Mouse (Mus musculus): ENCODE measurements around the gene G6pc2.

G6pc2 gene

DNA sequence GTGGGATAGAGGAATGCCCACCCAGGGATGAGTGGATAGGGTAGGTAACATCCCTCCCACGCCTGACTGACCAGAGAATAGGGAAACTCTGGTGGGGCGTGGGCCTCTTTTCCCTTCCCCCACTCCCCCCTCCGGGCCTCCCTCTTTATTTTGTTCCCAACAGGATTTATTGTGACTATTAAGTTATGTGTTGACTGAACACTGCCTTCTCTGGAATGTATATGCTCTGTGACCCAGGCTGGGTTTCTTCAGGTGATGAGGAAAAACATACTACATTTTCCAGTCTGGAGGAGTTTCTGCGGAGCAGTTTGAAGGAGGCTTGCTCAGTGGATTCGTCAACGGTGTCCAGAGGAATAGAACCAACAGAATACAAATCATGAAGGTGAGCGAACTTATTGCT lies at the start of gene G6pc2:
Gene G6pc2 (plus strand): TSS at position 301 of the 400 bp plus-strand sequence.
- DNase-seq, result no peak

DNA sequence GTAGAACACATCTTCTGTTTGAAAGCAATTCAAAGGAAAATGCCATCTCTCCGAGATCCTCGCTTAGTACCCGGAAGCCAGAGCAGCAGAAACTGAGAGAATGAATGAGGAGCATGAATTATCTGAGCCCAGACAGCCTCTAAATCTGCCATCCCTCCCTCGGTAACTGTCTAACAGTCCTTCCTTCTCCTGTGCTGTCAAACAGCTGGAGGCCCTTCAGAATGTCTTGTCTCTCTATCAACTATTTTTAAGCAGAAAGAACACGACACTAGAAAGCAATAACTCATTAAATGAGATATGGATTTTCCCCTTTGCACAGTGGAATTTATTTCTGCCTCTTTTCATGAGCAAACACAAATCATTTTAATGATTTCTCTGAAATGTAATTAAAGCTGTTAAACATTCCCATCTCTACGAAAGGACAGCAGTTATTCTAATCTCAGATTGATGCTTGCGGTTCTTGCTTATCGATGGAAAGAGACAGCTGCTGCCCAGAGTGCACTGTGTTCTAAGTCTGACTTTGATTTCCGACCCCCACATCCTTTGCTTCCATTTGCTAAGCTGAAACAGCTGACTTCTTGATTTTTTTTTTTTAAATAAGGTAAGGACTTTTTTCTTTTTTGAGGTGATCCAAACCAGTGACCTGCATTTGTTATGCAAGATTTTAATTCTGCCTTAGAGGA lies 40.3 kb upstream of the G6pc2 start:
- no peak for DNase-seq

DNA sequence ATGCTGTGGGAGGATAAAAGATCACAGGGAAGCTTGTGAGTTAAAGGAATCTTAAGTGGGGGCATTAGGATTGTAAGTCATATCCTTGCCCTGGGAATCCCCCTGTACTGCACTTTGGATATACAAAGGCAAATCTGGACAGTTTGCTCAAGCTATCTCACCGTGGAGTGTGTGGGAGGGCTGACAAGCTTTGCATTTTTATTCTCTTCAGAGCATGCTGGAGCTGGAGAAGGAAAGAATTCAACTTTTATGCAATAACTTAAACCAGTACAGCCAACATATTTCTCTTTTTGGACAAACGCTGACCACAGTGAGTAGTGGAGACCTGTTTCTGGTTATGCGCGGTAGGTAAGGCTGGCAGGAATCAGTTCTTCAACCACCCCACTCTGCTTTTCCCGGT lies 35.6 kb upstream of the G6pc2 start:
- no peak for DNase-seq

DNA sequence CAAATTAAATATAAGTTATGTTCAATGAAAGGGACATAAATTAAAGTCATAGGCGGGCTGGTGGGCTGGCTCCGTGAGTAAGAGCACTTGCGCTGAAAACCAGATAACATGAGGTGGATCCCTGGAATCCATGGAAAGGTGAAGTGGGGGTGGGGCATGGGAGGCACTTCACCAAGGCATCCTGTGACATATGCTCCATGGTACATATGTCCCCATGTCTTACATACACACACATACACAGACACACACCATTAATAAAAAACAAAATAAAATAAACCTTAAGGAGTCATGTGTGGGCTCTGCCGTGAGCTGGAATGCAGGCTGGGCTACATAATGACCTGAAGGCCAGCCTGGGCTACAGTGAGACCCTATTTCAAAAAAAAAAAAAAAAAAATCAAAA lies 31.2 kb upstream of the G6pc2 start:
- no peak for DNase-seq

DNA sequence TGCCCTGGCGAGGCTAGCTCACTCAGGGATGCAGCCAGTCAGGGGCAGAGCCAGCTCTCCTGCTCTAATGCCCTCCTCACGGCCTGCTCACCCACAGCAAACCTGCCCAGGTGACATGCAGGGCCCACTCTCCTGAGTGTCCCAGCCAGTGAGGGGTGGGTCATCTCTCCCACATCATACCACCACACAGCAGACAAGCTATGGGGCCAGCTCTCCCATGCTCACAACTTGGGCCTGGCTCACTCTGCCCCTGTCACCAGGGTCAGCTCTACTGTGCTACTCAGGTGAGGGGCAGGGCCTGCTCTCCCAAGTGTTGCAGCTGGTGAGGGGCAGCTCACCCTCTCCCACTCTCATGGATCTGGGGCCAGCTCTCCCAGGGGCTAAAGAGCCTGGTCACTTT lies 22.9 kb upstream of the G6pc2 start:
- DNase-seq, result no peak

DNA sequence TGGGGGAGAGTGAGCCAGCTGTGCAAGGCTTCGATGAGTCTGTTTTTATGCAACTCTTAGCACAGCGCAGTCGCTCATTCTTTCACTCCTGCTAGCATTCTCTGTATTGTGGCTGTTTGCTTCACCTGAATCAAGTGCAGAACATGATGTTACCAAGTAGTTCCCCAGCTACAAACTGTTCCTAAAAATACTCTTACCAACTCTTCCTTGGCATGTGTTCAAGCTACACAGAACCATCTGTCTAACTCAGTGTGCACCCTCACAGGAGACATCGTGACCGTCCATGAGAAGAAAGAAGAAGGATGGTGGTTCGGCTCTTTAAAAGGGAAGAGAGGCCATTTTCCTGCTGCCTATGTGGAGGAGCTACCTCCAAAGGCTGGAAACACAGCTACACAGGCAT lies 22.1 kb upstream of the G6pc2 start:
- no peak for DNase-seq

DNA sequence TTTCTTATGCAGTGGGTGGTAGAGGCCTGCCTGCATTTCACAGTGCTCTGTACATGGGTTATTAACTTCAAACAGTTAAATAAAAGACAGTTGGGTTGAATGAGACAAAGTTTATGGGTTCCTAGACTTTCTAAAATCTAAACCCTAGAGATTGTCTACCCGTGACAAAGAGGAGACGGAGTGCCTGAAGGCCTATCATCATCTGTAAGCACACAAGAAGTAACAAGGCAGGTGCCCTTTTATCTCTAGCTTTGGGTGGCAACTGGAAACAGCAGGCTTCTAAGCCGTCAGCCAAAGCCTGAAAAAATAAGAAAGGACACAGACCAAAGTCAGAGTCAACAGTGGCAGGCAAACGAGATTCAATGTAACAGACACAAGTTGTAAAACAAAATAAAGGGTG lies 21.7 kb upstream of the G6pc2 start:
- no peak for DNase-seq

DNA sequence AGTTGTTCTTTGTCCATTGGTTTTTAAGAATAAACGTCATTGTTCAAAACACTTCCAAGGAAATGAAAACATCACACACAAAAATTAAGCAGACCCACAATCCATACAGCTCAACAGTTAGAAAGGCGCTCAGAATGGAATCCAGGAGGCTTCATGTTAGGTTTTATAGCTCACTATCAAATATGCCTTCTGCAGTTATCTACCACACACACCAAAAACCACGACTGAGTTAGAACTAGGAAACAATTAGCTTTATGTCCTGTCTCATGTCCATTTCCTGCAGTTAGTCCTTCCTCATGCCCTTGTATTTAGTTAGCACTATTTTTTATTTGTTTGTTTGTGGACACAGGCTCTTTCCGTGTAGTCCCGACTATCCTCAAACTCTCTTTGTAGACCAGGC lies 19.8 kb upstream of the G6pc2 start:
- DNase-seq, result no peak

DNA sequence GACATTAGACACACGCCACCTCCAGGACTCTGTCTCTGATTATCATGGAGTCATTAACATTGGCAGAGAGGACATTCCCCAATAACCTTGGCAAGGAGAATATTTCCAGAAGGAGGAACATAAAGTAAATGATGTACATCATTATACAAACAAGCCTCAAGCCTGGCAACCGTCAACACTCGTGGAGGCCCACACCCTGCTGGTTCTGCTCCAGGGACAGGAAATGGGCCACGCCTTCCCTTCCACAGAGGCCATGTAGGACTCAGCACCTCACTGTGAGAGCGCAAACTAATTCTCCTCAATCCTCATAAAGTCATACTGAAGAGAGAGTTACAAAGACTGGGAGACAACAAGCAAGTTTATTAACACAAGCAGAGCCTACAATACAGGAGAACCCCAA lies 17.3 kb upstream of the G6pc2 start:
- DNase-seq, result no peak

DNA sequence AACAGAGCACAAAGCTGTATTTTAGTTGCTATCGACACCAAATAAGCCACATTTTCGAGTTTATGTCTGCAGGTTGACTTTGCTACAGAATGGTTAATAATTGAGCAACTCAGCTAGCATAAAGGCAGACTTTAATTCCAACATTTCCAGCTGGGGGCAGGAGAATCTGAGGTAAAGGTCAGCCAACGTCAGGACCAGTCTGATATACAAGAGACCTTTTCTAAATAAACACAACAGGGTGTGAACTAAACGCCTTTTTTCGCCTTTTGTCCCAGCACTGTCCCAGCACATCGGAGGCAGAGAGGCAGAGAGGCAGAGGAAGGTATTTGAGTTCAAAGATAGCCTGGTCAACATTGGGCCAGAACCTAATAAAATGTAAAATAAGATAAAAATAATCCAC lies 5.7 kb upstream of the G6pc2 start:
- DNase-seq, result no peak

DNA sequence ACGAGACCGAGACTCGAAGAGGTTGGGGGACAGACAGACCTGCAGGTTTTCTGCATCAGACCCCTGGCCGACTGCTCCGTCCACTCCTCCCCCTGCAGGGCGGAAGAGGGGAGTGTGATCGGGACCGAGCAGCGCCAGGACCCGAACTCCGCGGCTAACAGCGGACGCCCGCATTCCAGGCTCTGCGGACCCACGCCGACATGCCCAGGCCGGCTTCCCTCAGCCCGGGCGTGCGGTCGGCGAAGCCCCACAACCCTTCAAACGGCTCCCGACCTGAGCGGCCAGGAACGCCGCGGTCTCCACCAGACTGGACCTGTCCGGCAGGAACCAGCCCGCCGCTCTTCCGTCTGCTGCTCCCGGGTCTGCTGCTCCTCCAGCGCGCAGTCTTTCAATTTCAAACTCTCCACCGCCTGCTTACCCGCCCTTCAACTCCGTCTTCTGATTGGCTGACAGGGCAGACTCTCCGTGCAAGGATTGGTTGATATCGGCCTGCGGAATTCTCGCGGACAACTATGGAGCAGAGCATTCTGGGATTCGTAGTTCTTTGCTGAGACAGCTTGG lies 5.0 kb upstream of the G6pc2 start, which contains the start of gene Spc25:
Gene Spc25 (minus strand): TSS at position 404 of the 561 bp plus-strand sequence.
- peak; percentile 90 for DNase-seq

DNA sequence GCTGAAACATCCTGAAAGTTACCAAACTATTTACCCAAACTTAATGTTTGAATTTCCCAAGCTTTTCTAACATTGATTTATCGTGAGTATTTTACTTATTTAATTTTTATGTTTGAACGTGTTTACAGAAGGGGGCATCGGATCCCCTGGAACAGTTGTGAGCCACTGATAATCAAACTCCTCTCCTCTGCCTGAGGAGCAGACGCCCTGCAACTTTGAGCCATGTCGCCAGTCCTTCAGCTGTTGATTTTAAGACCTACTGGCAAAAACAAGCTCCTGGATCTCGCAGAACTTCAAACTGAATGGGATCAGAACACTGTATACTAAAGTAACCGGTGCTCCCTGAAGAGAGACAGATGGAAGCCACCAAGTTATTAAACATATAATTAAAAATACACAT lies 4.3 kb upstream of the G6pc2 start:
- no peak for DNase-seq

DNA sequence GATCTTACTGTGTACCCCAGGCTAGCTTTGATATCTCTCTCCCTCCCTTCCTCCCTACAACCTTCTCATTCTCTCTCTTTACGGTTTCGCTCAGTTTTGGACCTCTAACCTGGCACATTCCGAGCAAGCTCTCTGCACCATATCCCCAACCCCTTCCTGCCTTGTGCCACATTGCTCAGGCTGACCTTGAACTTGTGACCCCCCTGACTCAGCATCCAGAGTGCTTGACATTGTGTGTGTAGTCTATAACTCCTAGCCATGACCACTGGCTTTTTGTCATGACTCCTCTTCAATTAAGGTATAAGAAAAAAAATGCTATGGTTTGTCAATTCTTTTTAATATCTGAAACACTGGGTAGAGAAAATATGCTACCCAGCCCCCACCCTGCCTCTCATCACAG lies 1.2 kb upstream of the G6pc2 start:
- DNase-seq, result no peak

DNA sequence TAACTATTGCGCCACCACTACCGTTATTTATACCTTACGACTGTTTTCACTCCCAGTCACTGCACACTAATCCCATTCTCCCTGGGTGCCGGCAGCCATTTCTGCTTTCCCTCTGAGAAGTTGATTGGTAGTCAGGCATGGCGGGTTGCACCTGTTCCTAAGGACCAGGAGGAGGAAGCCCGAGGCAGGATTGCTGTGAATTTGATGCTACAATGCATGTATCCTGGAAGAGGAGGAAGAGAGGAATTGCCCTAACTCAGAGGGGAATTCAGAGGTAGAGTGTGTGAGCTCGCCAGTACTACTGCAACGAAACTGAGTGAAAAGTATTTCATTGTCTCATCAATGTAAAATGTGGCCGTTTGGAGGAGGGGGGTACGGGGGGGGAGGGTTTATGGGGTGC lies 1.8 kb downstream of the G6pc2 start:
- no peak for DNase-seq

DNA sequence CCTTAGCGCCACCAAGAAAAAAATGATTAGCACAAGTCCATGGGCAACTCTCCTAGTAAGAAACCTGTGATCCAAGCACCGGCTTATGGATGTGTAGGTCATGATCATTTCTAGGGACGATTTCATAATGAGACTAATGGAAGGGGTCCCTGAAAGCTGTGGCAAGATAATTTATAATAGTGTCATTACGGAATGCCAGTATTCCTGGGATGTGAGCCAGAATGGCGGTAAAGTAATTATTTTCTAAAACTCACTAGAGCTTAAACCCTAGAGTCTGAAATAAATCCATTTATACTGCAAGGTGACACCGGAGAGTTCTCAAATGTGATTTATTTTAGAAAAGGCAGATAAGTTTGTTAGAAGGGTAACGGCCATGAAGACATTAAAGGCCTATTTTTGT lies 4.4 kb downstream of the G6pc2 start:
- no peak for DNase-seq

DNA sequence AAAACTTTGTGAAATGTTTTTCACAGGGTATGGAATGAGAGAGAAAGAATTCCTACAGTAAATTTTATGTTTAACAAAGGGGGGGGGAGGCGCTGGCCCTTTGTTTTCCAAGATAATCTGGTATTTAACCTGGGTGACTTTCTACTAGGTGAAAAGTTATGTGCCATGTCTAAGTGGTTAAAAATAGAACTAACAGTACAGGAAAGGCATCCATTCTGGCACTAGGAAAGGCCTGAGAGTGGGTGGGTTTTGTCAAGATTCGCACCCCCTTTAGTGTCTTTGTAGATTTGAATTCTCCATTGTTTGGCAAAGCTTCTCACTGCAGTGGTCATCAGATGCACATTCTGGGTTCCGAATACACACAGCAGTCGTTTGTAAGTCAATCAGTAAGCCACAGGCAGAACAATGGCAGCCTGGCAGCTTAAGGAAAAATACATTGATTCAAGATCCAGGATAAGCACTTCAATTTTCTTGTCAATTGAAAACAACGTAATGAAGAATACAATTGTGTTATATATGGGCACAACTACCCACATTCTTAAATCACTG lies 11.1 kb downstream of the G6pc2 start:
- no peak for DNase-seq

DNA sequence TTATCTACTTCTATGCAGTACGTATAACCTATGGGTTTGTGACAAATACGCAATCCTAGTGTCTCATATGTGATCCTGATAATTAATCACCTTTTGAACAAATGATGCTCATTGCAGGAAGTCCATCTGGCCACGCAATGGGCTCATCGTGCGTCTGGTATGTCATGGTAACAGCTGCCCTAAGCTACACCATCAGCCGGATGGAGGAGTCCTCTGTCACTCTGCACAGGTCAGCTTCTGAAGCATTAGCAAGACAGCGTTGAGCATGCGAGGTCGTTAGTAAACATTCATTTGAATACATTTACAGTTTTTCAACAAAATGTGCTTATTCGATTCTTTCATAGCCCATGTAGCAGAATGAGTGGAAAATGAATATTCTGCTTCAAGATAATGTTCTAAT lies 11.9 kb downstream of the G6pc2 start:
- no peak for DNase-seq

DNA sequence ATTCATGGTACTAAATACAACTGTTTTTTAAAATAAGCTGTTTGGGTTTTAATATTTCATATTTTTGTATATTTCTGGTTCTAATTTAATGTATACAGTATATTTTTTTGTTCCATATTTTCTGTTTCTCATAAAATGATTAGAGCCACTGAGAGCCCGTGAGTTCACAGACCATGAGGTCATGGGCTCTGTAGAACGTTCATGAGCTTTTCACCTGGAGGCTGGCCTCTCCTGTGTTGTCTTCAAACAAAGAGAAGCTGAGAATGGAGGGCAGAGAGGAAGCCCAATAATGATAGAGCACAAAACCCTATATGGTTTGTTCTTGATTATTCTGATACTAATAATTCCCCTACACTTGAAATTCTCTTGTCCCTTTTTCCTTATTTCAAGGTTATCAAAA lies 13.9 kb downstream of the G6pc2 start:
- DNase-seq, result no peak

DNA sequence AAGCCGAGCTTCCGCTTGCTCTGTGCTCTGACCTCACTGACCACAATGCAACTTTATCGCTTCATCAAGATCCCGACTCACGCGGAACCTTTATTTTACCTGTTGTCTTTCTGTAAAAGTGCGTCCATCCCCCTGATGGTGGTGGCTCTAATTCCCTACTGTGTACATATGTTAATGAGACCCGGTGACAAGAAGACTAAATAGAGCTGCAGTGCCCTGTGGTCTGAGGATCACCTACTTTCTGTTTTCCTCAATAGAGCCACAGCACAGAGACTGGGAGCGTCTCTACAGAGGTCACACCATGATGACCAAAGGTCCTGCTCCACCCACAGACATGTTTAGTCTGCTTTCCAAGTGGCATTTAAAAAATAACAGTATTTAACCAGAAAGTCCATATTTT lies 16.0 kb downstream of the G6pc2 start:
- DNase-seq, result no peak

DNA sequence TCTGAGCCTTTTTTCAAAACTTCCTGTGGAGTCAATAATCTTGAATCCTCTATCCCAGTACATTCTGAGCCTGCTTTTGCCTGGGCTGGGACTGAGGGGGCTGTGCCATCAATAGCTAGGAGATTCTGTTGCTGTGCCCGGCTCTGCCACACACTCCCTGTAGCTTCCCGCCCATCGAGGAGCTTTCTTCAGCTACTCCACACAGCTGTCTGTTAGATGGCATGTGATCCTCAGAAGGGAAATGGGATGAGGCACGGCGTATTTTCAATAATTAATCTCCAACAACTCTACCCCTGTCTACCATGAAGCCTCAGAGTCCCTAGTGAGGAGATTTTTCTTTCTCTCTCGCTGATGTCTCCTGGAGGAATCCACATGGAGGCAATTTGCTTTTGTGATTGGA lies 17.8 kb downstream of the G6pc2 start:
- no peak for DNase-seq

DNA sequence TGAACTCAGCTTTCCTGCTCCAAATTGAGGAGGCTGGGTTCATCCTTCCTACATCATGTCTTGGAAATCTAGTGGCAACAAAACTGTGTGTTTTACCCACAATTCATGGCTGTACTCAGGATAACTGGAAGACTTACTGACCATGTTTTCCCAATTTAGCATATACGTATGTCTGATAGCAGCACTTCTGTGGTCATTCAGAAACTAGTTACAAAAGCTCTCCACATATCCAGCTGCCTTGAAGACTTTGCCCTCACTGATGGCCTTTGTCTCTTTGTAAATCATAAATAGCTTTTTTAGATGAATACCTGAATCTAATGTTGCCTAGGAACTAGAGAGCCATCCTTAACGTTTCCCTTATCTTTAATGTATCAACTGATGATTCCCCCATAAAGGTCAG lies 19.3 kb downstream of the G6pc2 start:
- no peak for DNase-seq

DNA sequence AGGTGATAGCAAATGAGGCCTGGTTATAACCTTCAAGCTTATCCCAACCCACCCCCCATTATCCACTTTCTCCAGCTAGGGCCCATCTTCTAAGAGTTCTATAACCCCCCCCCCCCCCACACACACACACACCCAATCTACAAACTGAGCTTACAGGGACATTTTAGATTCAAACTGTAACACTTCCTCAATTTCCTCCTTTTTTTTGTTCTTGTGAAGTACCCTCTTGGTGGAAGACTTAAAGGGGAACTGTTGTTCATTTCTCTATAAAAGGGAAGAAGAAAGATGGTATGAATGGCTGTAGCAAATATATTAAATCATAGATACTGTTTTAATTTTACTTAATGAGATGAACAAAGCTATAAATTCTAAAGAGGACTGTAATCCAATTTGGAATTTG lies 21.2 kb downstream of the G6pc2 start:
- DNase-seq, result no peak

DNA sequence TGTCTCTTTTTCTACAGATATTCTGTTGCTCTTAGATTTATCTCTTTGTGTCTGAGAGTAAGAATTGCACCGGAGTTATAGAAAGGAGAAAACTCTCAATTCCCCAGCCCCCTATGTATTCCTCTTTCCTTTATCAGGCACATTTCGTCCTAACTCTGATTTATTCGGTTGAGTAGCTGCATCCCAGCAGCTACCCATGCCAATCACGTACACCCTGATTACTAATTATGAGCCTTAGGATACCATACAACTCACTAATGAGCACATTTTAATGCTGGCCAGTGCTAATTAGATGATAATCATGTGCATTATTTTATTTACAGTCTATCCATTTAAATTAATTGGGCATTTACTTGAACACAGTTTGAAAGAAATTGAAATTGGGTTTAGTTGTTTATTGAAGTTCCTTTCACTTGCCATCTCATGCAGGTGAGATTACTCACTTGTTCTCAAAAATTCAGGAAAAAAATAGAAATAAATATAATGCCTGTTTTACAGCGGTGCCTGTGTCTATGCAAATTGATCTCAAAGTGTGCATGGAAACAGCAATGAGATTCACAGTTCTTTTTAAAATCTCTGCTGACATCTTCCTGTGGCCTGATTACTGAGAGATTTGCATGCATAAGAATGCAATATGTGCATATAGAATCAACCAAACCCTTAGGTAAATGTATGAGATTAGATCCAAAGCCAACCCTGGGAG lies 24.3 kb downstream of the G6pc2 start:
- DNase-seq, result no peak

DNA sequence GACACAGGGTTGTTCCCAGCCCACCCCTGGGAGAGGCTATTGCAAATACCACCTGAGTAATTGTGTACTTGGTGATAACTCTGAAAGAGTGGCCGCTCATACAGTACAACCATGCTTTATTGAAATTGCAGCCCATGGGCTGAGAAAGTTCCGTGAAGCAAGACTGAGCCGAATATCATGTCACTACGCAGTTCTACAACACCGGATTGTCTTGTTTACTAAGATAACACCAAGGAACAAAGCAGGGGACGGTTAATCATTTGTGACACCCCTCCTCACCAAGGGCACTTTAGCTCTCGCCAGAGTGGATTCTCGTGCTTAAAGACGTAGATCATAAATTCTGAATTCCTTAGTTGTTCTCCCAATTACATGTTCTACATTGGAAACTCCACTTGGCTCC lies 28.4 kb downstream of the G6pc2 start:
- DNase-seq, result no peak

Measured in thymus, postnatal 25 days (tissue).